Mouse (Mus musculus) gastrocnemius, postnatal 4 days (tissue): ENCODE data around the gene Nxn. TPM values are rescaled to one million over a fixed set of nuclear protein-coding genes. Genes with fewer than 3 reads are reported as not detected.

Experiments used
- DNase-seq, 2 experiments: peaks; one replicate each; pipeline ENCODE4 v3.0.0; 2021 to 2022; ENCODE audit warnings: low spot score in 2 of 2, mixed read lengths in 2 of 2
- total RNA-seq, 2 experiments: library from RNA; stranded (reverse); gene quantifications; 2 replicates each; pipeline ENCODE4 v1.2.3; 2021

The Nxn gene
- total RNA-seq, 2 experiments from 2014 or later: 59.8 to 60.9 TPM

DNA sequence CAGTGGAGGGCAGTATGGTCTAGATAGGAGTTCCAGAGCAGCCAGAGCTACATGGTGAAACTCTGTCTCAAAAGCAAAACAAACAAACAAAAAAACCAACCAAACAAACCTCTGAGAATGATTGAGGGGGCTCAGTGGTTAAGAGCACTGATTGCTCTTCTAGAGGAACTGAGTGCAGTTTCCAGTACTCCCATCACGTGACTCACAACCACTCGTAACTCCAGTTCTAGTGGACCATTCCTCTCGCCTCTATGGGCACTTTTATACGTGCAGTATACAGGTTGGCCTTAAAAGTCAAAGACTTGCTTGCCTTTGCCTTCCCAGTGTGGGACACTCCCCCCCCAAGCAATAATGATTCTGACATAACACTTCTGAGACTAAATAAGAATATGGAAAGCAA, 6.2 kb upstream of the Nxn start:
- no peak for DNase-seq

DNA sequence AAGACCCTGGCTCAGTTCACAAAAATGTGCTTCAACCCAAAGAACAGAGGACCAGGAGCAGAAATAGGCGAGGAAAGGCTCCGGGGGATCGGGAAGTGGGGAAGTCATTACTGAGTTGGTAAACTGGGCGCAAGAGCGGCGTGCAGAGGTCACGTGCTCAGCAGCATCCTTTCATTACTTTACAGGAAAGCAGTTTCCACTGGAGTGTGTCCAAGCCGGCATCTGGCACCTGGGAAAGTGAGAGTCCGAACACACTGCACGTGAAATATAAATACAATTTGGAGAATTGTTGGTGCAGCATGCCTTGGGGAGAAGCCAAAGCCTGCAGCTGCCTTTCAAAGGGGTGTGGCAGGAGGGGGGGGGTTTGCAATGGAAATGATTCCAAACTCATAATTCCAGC, 2.5 kb upstream of the Nxn start:
- DNase-seq: peak in 1 of 2 experiments; percentile 46

- DNase-seq: peak in 1 of 2 experiments; percentile 47
These were observed 819 bp upstream of the Nxn start for GRCm38 (mm10) chr11:76399587-76400330.

DNA sequence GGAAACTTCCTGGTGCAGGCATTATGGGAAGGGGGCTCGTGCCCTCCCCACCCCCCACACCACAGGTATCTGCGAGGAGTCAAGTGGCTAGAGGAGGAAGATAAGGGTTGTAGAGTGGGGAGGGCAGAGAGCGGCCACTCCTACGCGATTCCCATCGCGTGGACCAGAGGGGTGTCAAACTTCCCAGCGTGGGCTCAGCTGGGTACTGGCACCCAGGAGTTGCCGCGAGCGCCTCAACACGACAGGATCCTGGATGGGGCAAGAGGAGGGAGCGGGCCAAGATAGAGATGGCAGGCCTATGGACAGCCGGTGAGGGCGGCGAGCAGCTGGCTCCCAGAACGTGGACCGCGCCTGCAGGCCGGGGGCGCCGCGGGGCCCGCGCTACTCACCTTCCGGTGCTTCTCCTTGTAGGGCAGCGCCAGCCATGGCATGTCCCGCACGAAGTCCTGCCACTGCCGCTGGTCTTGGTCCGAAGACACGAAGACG, 585 bp downstream of the Nxn start:
- DNase-seq: peak in 1 of 2 experiments; percentile 72

DNA sequence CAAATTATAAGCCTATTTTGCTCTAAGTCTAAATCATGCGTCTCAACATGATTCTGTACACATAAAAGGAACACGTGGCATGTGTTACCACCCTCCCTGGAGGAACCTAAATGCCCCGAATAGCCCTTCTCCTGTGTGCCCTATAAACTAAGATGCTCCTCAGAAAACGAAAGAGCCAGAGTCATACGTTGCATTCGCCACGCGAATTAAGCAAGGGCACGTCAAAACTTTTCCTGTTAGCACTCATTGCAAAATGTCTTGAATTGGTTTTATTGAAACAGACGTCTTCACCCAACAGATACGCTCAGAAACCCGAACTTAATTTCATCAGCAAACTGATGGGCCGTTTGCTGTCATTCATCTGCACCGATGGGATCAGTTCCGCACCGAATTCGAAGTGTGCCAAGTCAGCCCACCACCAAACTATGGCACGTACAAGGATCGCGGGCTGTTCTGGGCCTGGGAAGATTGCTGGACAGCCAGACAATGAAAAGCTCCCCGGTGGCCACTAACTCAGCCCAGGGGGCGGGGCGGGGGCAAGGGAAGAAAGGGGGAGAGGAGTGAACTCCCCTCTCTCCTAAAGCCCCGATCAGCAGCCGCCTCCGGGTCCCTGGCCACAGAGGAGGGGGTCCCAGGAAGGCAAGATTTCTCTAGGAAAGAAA, 1.2 kb downstream of the Nxn start:
- DNase-seq: peak; percentile 32 to 64

DNA sequence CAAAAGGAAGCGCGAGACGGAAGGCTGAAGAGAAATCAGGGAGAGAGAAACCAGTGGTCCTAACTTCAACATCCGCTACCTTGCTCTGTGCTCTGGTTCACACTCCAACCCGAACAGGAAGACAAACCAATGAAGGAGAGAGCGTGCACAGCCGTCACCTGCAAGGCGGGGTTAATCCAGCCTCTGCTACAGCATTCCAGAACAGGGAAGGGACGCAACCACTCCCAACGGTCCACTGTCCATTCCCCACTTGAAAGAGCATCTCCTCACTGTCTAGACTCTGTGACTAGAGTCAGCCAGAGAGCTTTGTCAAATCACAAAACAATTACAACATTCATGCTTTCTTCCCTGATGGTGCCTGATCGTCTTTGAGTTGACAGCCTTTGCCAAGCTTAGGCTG, 5.9 kb downstream of the Nxn start:
- no peak for DNase-seq

- DNase-seq: no peak
These were observed 6.4 kb downstream of the Nxn start for GRCm38 (mm10) chr11:76392532-76392931.

DNA sequence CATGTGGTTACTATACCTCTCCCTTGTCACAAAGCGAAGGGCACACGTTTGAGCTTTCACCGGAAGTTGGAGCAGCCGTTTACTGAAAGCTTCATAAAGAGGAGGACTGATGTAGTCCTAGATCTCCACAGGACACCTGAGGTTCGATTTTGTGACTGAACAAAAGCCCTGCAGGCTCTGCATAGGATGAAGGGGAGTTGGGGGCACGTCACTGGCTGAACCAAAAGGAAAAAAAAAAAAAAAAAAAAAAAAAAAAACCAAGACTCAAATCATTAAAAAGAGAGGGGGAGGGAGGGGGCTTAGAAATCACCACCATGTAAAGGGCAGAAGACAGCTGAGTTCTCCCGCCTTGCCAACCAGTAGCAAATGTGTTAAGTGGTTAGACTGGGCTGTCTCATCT, 10.2 kb downstream of the Nxn start:
- DNase-seq: no peak

DNA sequence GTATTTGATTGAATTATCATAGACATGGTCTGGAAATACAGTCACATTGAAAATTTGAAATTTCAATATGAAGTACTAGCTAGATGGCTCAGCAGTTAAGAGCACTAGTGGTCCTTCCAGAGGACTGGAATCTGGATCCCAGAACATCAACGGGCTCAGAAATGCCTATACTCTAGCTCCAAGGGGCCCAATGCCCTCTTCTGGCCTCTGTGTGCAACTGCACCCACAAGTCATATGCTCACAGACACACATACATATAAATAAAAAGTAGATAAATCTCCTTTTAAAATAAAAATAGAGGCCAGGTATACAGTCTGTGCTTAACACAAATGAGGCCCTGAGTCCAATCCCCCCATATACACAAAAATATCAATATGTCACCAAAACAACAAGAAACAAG, 11.8 kb downstream of the Nxn start:
- no peak for DNase-seq

DNA sequence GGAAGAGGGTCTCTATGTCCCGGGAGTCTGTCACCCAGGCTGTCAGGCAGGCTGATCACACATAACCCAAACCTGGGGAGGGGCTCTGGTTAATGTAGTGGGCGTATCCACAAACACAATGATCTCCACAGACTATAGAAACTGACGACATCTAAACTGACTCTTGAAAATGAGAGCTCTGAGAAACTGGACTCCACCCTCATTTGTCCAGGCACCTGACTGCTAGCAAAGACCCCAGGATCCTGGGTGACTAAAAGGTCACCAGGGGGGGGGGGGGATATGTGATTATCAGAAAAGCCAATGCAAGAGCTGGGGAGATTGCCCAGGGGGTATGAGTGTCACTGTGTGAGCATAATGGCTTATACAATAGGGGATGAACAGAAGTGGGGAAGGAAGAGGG, 13.2 kb downstream of the Nxn start:
- DNase-seq: no peak

- no peak for DNase-seq
These were observed 13.9 kb downstream of the Nxn start for GRCm38 (mm10) chr11:76385017-76385416.

GRCm38 (mm10) chr11:76384307-76384706, 14.6 kb downstream of the Nxn start:
- DNase-seq: no peak

DNA sequence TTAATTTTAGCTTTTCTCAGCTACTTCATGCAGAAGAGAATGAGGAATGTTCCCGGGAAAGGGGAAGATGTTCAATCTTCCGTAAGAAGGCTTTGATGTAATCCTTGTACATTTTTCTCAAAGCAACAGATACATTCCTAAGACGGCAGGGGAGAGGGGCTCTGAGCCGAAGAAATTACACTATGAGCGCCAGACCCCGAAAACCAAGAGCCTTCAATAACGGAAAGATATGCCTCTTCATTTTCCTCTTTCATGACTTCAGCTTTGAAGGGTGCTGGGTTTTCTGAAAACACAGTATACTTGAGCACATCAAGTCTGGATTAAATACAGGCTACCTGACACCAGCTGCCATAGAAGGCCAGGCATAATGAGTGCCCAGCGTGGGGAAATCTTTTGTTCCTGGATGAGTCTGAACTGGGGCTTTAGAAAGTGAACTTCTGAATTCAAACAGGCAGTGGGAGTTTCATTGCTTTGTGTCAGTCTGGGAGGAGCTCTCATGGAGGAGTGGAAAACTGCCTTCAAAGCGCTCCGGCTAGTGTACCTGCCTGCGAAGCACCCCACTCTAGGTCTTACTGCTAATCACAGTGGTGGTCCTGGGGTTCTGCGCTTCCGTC, 16.1 kb downstream of the Nxn start:
- DNase-seq: no peak

DNA sequence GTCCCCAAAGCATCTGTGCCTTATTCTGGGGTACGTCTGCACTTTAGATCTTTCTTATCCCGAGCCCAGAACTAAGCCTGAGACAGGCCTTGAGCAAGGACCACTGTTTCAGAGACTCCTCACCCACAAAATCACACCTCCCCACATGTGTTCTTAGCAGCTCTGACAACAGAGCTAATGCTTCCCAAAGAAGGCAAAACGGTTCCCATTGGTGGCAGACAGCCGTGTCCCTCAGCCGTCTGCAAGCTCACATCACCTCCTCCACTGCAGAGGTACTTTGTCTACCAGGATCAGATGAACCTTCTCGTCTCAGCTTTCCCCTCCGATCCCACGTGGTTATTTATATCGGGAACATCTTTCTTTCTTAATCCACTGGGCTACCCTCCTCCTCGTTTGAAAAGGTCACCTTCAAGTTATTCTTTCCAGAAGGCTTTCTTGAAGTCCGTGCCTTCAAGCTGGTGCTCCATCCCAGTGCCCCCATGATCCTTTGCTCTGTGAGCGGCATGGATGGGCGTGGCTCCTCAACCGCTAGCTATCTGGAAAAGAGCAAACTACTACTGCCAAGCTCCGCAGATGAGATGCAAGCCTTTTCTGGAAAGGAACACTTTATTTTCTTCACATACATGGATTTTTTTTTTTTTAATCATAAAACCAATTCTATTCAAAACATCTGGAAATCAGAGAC, 17.6 kb downstream of the Nxn start:
- DNase-seq: no peak

DNA sequence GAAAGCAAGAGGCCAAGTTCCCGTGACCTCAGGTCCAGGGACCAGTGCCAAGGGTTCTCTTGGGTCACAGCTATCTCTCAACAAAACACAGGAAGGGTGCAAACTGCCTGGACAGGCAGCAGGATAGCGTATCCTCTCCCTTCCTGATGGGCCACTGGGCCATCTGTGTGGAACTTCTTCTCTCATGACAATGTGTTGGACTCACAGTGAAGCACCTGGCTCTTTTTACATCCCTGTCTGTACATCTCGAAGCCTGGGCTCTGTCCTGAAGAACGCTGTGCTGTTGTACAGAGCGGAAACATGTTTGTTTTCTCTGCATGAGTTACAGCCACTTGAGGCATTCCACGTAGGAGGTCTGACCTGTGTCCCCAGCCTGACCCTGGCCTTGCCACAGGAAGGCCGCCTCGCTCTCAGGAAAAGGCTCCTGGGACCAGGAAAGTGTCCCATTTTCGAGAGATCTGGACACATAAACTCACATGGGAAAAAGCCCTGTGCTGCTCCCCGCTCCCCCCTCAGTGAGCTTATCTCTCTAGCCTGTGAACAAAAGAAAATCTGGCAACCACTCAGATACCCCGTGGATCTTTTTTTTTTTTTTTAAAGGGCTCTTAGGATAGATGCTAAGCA, 18.9 kb downstream of the Nxn start:
- DNase-seq: no peak

GRCm38 (mm10) chr11:76376425-76376824, 22.5 kb downstream of the Nxn start:
- no peak for DNase-seq

GRCm38 (mm10) chr11:76374491-76375185, 24.3 kb downstream of the Nxn start:
- DNase-seq: peak; percentile 67 to 76

DNA sequence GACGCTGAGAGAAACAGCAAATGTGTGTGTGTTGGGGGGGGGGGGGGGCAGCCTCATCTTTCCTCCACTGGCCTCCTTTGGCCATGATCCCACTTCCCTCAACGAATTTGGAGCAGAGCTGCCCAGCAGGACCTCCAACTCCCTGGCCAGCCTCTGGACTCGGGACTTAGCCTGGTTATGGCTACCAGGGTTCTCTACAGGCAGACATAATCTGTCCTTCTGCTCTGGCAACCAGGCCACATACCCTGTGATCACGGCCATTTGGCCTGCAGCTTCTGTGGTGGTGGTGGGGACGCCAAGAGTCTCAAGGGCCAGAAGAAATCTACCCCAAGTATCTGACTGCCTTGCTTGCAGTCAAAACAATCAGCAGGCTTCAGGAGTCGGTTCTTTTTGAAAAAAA, 26.4 kb downstream of the Nxn start:
- DNase-seq: peak in 1 of 2 experiments; percentile 33

DNA sequence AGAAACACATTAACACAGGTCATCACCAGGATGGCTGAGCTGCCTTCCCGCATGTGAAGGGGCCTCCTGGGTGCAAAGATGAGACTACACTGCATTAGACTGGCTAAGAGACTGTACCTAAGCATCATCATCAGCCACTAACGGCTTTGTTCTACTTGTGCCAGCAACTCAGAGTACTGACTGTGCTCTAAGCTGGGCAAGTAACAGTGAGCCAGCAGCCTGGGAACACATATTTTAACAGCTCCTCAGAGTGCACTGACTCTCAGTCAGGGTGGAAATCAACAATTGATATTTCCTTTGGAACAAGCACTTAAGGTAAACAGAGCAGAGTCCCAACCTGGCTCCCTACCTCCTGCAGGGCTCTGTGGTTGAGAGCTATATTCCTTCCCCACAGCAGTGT, 26.8 kb downstream of the Nxn start:
- no peak for DNase-seq

DNA sequence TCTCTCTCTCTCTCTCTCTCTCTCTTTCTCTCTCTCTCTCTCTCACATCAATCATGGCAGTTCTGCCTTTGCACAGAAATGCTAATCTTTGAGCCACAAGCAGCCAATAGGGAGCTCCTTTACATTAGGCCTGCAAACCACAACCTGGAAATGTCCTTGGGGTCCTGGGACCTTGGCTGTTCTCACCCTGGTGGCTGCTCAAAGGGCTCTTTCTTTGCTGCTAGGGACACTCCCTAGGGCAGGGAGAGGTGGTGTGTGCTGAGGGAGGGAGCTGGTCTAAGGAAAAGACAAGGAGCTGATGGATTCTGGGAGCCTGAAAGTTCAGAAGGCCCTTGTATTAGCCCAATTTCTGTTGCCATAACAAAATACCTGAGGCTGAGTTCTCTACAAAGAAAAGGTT, 28.4 kb downstream of the Nxn start:
- DNase-seq: no peak

DNA sequence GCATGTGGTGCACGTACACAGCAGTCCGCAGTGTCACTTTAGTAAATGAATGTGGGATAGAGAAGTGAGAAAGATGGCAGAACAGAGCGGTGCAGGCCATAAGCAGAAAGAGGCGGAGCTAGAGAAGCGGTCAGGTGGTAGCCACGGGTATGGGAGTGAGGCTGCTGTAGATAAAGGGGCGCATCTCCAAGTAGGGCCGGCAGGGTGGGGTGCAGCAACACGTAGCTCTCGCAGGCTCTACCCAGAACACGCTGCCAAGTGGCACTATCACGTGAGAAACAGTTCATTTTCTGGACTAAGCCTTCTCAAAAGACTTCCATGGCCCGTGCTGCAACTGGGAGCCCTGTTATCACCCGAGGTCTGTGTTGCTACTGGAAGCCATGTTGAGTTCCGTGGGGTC, 32.2 kb downstream of the Nxn start:
- DNase-seq: no peak
